Mouse (Mus musculus) spleen, adult 2 months (tissue): ENCODE measurements around the gene Capn1. TPM values are rescaled to one million over a fixed set of nuclear protein-coding genes. Genes with fewer than 3 reads are reported as not detected.
A peak's percentile ranks its signal among the peaks of the same experiment; 100 is the strongest.

Experiments
- DNase-seq, 2 experiments: peaks; one replicate each; pipeline versions ENCODE4 v3.0.0 to v3.0.0-alpha.2; 2012 to 2021; ENCODE audit warnings: low spot score in 2 of 2, low read depth in 1 of 2
- H3K27ac ChIP-seq: fragments of 200-500 bp; 2 replicates; pipeline ENCODE4 v1.5.1; 2012; ENCODE audit warnings: low read length, inconsistent platforms; ENCODE audit not compliant: insufficient read depth
- H3K27me3 ChIP-seq: fragments of 200-500 bp; 2 replicates; pipeline ENCODE4 v1.6.1; 2012; ENCODE audit warnings: mild to moderate bottlenecking, moderate library complexity, low read length, inconsistent platforms; ENCODE audit not compliant: control insufficient read depth, insufficient read depth
- H3K36me3 ChIP-seq: fragments of 200-500 bp; 2 replicates; pipeline ENCODE4 v1.6.1; 2012; ENCODE audit warnings: mild to moderate bottlenecking, low read length, inconsistent platforms; ENCODE audit not compliant: control insufficient read depth, insufficient read depth
- H3K4me1 ChIP-seq: fragments of 200-500 bp; 2 replicates; pipeline ENCODE4 v1.6.1; 2011; ENCODE audit warnings: inconsistent platforms; ENCODE audit not compliant: control insufficient read depth, insufficient read depth, insufficient read length
- H3K4me3 ChIP-seq: fragments of 200-500 bp; 2 replicates; pipeline ENCODE4 v1.5.1; 2011; ENCODE audit warnings: mild to moderate bottlenecking, inconsistent platforms; ENCODE audit not compliant: insufficient read depth, insufficient read length; ENCODE audit errors: extremely low read depth
- CTCF ChIP-seq: fragments of 200-500 bp; IDR thresholded peaks from 2 replicates; pipeline ENCODE4 v1.5.1; 2011; ENCODE audit warnings: mild to moderate bottlenecking, inconsistent platforms; ENCODE audit not compliant: insufficient read depth, insufficient read length, insufficient replicate concordance; ENCODE audit errors: extremely low read depth
- POLR2A ChIP-seq: fragments of 200-500 bp; IDR thresholded peaks from 2 replicates; pipeline ENCODE4 v1.6.1; 2011; ENCODE audit warnings: low read depth, low read length, inconsistent platforms
- WGBS: fragments of 180-500 bp; shearing (Covaris S2); methylation state at CpG from one replicate; pipeline ENCODE4 v1.1.7; 2018; 5-methylcytosine and 5-hydroxymethylcytosine counted together
- polyA plus RNA-seq: library from polyadenylated mRNA; depleted of rRNA; stranded (reverse); fragments of >200 nt; gene quantifications from 2 replicates; pipeline ENCODE4 v1.2.3, GENCODE M21; 2012

Capn1 gene
- polyA plus RNA-seq, 1 experiment: 50.8 TPM

GRCm38 (mm10) chr19:6058513-6058912 is 42.8 kb upstream of the Capn1 start:
- peaks cover 6% of the 10 kb centered on the region; the same call in 1 of the 2 replicates for H3K4me1 ChIP-seq
- WGBS: 33% methylated on average over 5 of the region's 5 CpGs
- no peaks in the 10 kb centered on the region for H3K27me3 ChIP-seq
- no peak overlapping the region for H3K27ac ChIP-seq
- peaks cover 20% of the 10 kb centered on the region for H3K36me3 ChIP-seq
- TF ChIP-seq POLR2A: no peak
- no peak for TF ChIP-seq CTCF
- H3K4me3 ChIP-seq: peak overlapping the region; percentile 90; the same call in 1 of the 2 replicates
- DNase-seq: no peak

- TF ChIP-seq CTCF (no peak), POLR2A (peak; percentile 78)
Observed at GRCm38 (mm10) chr19:6057313-6058096, 41.8 kb upstream of the Capn1 start, which contains the start of the genes Mrpl49 and Fau. Gene Mrpl49, minus strand, starts transcription at chr19:6057785. Gene Fau, plus strand, starts transcription at chr19:6057844.

GRCm38 (mm10) chr19:6056696-6057095 is 41.0 kb upstream of the Capn1 start:
- peaks cover 37% of the 10 kb centered on the region for H3K36me3 ChIP-seq
- TF ChIP-seq CTCF (no peak), POLR2A (no peak)
- H3K27me3 ChIP-seq: no peaks in the 10 kb centered on the region
- 55% methylated on average over 4 of the region's 4 CpGs for WGBS
- no peak for DNase-seq
- no peak overlapping the region for H3K27ac ChIP-seq
- no peaks in the 10 kb centered on the region; the same call in 1 of the 2 replicates for H3K4me1 ChIP-seq
- peak overlapping the region; percentile 94; the same call in 1 of the 2 replicates for H3K4me3 ChIP-seq

More at GRCm38 (mm10) chr19:6057313-6058096, 41.8 kb upstream of the Capn1 start, which contains the start of the genes Mrpl49 and Fau:
- Histone ChIP-seq H3K27ac (peak within 1 kb of the TSS; percentile 81), H3K4me3 (peak within 1 kb of the TSS; percentile 94), H3K36me3 (peaks cover 29% of the 10 kb centered on the region), H3K4me1 (peaks cover 4% of the 10 kb centered on the region; the same call in 1 of the 2 replicates), H3K27me3 (no peaks in the 10 kb centered on the region)
- DNase-seq: peak; percentile 95 to 99
- WGBS: under 1% methylated on average over 63 of the region's 63 CpGs

GRCm38 (mm10) chr19:6054296-6054695 is 38.6 kb upstream of the Capn1 start:
- WGBS: 77% methylated on average over 5 of the region's 5 CpGs
- no peaks in the 10 kb centered on the region for H3K27me3 ChIP-seq
- no peak for DNase-seq
- H3K27ac ChIP-seq: no peak overlapping the region
- TF ChIP-seq CTCF: no peak
- no peak for TF ChIP-seq POLR2A
- H3K36me3 ChIP-seq: peaks cover 59% of the 10 kb centered on the region
- H3K4me3 ChIP-seq: no peak overlapping the region
- H3K4me1 ChIP-seq: peaks cover 12% of the 10 kb centered on the region; the same call in 1 of the 2 replicates

- Histone ChIP-seq H3K27me3 (no peaks in the 10 kb centered on the region), H3K36me3 (peaks cover 65% of the 10 kb centered on the region), H3K4me1 (peaks cover 17% of the 10 kb centered on the region), H3K27ac (no peak overlapping the region), H3K4me3 (no peak overlapping the region)
- DNase-seq: no peak
- WGBS: 89% methylated on average over 7 of the region's 7 CpGs
- no peak for TF ChIP-seq POLR2A
- TF ChIP-seq CTCF: no peak
Observed at GRCm38 (mm10) chr19:6052516-6052915, 36.8 kb upstream of the Capn1 start.

GRCm38 (mm10) chr19:6048681-6049410 is 33.1 kb upstream of the Capn1 start:
- peak in 1 of 2 experiments; percentile 61 for DNase-seq
- no peaks in the 10 kb centered on the region for H3K27me3 ChIP-seq
- H3K4me3 ChIP-seq: peak overlapping the region; percentile 97
- 54% methylated on average over 11 of the region's 11 CpGs for WGBS
- peaks cover 53% of the 10 kb centered on the region for H3K36me3 ChIP-seq
- H3K4me1 ChIP-seq: peaks cover 18% of the 10 kb centered on the region
- no peak for TF ChIP-seq CTCF
- peak; percentile 34 for TF ChIP-seq POLR2A
- peak overlapping the region; percentile 100 for H3K27ac ChIP-seq

GRCm38 (mm10) chr19:6047899-6048166 is 32.1 kb upstream of the Capn1 start:
- Histone ChIP-seq H3K4me1 (peaks cover 18% of the 10 kb centered on the region), H3K4me3 (peak overlapping the region; percentile 97), H3K36me3 (peaks cover 43% of the 10 kb centered on the region), H3K27me3 (no peaks in the 10 kb centered on the region), H3K27ac (peak overlapping the region; percentile 100)
- TF ChIP-seq CTCF: no peak
- no peak for TF ChIP-seq POLR2A
- WGBS: 64% methylated on average over 8 of the region's 8 CpGs
- DNase-seq: no peak
